Mouse (Mus musculus): ENCODE measurements around the gene Arhgef12. TPM values are rescaled to one million over a fixed set of nuclear protein-coding genes. Genes with fewer than 3 reads are reported as not detected.

Gene Arhgef12
- polyA plus RNA-seq, 1 experiment from 2014 or later = 11.5 TPM

- 59% methylated on average over 4 of the region's 4 CpGs for WGBS
- H3K9ac ChIP-seq (ENCODE audit: low read length) = no peak overlapping the region
- peaks cover 11% of the 10 kb centered on the region for H3K4me1 ChIP-seq (ENCODE audit: control insufficient read depth, insufficient read depth, low read length)
- no peak overlapping the region for H3K4me3 ChIP-seq (ENCODE audit: low read depth, low read length)
- H3K27me3 ChIP-seq (ENCODE audit: control insufficient read depth, insufficient read depth, low read length) = peaks cover 10% of the 10 kb centered on the region; the same call in 1 of the 2 replicates
- DNase-seq (ENCODE audit: low spot score) (no peak), ATAC-seq (ENCODE audit: insufficient number of reproducible peaks, low FRiP score, low TSS enrichment, low read depth) (no peak)
- no peak overlapping the region for H3K27ac ChIP-seq (replicated peaks; ENCODE audit: low read depth, low read length)
- no peak overlapping the region for H3K4me2 ChIP-seq (ENCODE audit: low read depth, severe bottlenecking)
- no peaks in the 10 kb centered on the region for H3K9me3 ChIP-seq (ENCODE audit: control insufficient read depth, low read length)
- no peaks in the 10 kb centered on the region for H3K36me3 ChIP-seq (ENCODE audit: control insufficient read depth, insufficient read depth, low read length)
These were observed 164.9 kb downstream of the Arhgef12 start for GRCm38 (mm10) chr9:42942148-42942547.

- no peak for DNase-seq (ENCODE audit: low spot score)
- Histone ChIP-seq H3K36me3 (ENCODE audit: control insufficient read depth, insufficient read depth, low read length) (no peaks in the 10 kb centered on the region), H3K4me1 (ENCODE audit: control insufficient read depth, insufficient read depth, low read length) (no peaks in the 10 kb centered on the region), H3K4me3 (ENCODE audit: low read depth, low read length) (no peak overlapping the region), H3K4me2 (ENCODE audit: low read depth, severe bottlenecking) (no peak overlapping the region), H3K9ac (ENCODE audit: low read length) (no peak overlapping the region), H3K27me3 (ENCODE audit: control insufficient read depth, insufficient read depth, low read length) (no peaks in the 10 kb centered on the region), H3K27ac (replicated peaks; ENCODE audit: low read depth, low read length) (no peak overlapping the region), H3K9me3 (ENCODE audit: control insufficient read depth, low read length) (no peaks in the 10 kb centered on the region)
- 67% methylated on average over 7 of the region's 7 CpGs for WGBS
- no peak for ATAC-seq (ENCODE audit: insufficient number of reproducible peaks, low FRiP score, low TSS enrichment, low read depth)
These were observed 174.9 kb downstream of the Arhgef12 start for GRCm38 (mm10) chr9:42932146-42932545.

GRCm38 (mm10) chr9:42927498-42927897, 179.5 kb downstream of the Arhgef12 start:
- H3K4me3 ChIP-seq (ENCODE audit: low read depth, low read length) = no peak overlapping the region
- DNase-seq (ENCODE audit: low spot score) = peak; percentile 39
- H3K4me2 ChIP-seq (ENCODE audit: low read depth, severe bottlenecking) = 0 out of 2 replicates have a peak overlapping the region, but pooled peaks have one; percentile 2
- no peaks in the 10 kb centered on the region for H3K4me1 ChIP-seq (ENCODE audit: control insufficient read depth, insufficient read depth, low read length)
- ATAC-seq (ENCODE audit: insufficient number of reproducible peaks, low FRiP score, low TSS enrichment, low read depth) = peak; percentile 35; the same call in 1 of the 2 replicates
- no peaks in the 10 kb centered on the region for H3K36me3 ChIP-seq (ENCODE audit: control insufficient read depth, insufficient read depth, low read length)
- H3K9ac ChIP-seq (ENCODE audit: low read length) = no peak overlapping the region
- no peak overlapping the region for H3K27ac ChIP-seq (replicated peaks; ENCODE audit: low read depth, low read length)
- 52% methylated on average over 10 of the region's 10 CpGs for WGBS
- H3K27me3 ChIP-seq (ENCODE audit: control insufficient read depth, insufficient read depth, low read length) = no peaks in the 10 kb centered on the region
- no peaks in the 10 kb centered on the region for H3K9me3 ChIP-seq (ENCODE audit: control insufficient read depth, low read length)

- H3K36me3 ChIP-seq (ENCODE audit: control insufficient read depth, insufficient read depth, low read length) = no peaks in the 10 kb centered on the region
- H3K9me3 ChIP-seq (ENCODE audit: control insufficient read depth, low read length) = no peaks in the 10 kb centered on the region
- H3K4me3 ChIP-seq (ENCODE audit: low read depth, low read length) = no peak overlapping the region
- H3K4me2 ChIP-seq (ENCODE audit: low read depth, severe bottlenecking) = no peak overlapping the region
- no peak overlapping the region for H3K27ac ChIP-seq (replicated peaks; ENCODE audit: low read depth, low read length)
- 84% methylated on average over 6 of the region's 6 CpGs for WGBS
- DNase-seq (ENCODE audit: low spot score) = no peak
- no peaks in the 10 kb centered on the region for H3K4me1 ChIP-seq (ENCODE audit: control insufficient read depth, insufficient read depth, low read length)
- no peak overlapping the region for H3K9ac ChIP-seq (ENCODE audit: low read length)
- no peak for ATAC-seq (ENCODE audit: insufficient number of reproducible peaks, low FRiP score, low TSS enrichment, low read depth)
- no peaks in the 10 kb centered on the region for H3K27me3 ChIP-seq (ENCODE audit: control insufficient read depth, insufficient read depth, low read length)
These were observed 180.5 kb downstream of the Arhgef12 start for GRCm38 (mm10) chr9:42926564-42926963.

GRCm38 (mm10) chr9:42921830-42922229, 185.2 kb downstream of the Arhgef12 start:
- peaks cover 10% of the 10 kb centered on the region for H3K4me1 ChIP-seq (ENCODE audit: control insufficient read depth, insufficient read depth, low read length)
- no peak overlapping the region for H3K4me3 ChIP-seq (ENCODE audit: low read depth, low read length)
- H3K9me3 ChIP-seq (ENCODE audit: control insufficient read depth, low read length) = no peaks in the 10 kb centered on the region
- no peak overlapping the region for H3K4me2 ChIP-seq (ENCODE audit: low read depth, severe bottlenecking)
- H3K9ac ChIP-seq (ENCODE audit: low read length) = no peak overlapping the region
- no peak for DNase-seq (ENCODE audit: low spot score)
- no peak overlapping the region for H3K27ac ChIP-seq (replicated peaks; ENCODE audit: low read depth, low read length)
- ATAC-seq (ENCODE audit: insufficient number of reproducible peaks, low FRiP score, low TSS enrichment, low read depth) = no peak
- 79% methylated on average over 4 of the region's 4 CpGs for WGBS
- H3K36me3 ChIP-seq (ENCODE audit: control insufficient read depth, insufficient read depth, low read length) = no peaks in the 10 kb centered on the region
- H3K27me3 ChIP-seq (ENCODE audit: control insufficient read depth, insufficient read depth, low read length) = no peaks in the 10 kb centered on the region

- no peak overlapping the region for H3K27ac ChIP-seq (replicated peaks; ENCODE audit: low read depth, low read length)
- no peaks in the 10 kb centered on the region for H3K9me3 ChIP-seq (ENCODE audit: control insufficient read depth, low read length)
- peak; percentile 58 for DNase-seq (ENCODE audit: low spot score)
- H3K4me3 ChIP-seq (ENCODE audit: low read depth, low read length) = no peak overlapping the region
- H3K36me3 ChIP-seq (ENCODE audit: control insufficient read depth, insufficient read depth, low read length) = no peaks in the 10 kb centered on the region
- H3K4me2 ChIP-seq (ENCODE audit: low read depth, severe bottlenecking) = no peak overlapping the region
- no peaks in the 10 kb centered on the region for H3K27me3 ChIP-seq (ENCODE audit: control insufficient read depth, insufficient read depth, low read length)
- no peak for ATAC-seq (ENCODE audit: insufficient number of reproducible peaks, low FRiP score, low TSS enrichment, low read depth)
- 30% methylated on average over 7 of the region's 7 CpGs for WGBS
- peaks cover 10% of the 10 kb centered on the region for H3K4me1 ChIP-seq (ENCODE audit: control insufficient read depth, insufficient read depth, low read length)
- no peak overlapping the region for H3K9ac ChIP-seq (ENCODE audit: low read length)
These were observed 186.8 kb downstream of the Arhgef12 start for GRCm38 (mm10) chr9:42920190-42920589.

- ATAC-seq (ENCODE audit: insufficient number of reproducible peaks, low FRiP score, low TSS enrichment, low read depth) (no peak), DNase-seq (ENCODE audit: low spot score) (no peak)
- H3K4me2 ChIP-seq (ENCODE audit: low read depth, severe bottlenecking) = no peak overlapping the region
- 88% methylated on average over 7 of the region's 7 CpGs for WGBS
- no peak overlapping the region for H3K9ac ChIP-seq (ENCODE audit: low read length)
- H3K9me3 ChIP-seq (ENCODE audit: control insufficient read depth, low read length) = no peaks in the 10 kb centered on the region
- H3K27me3 ChIP-seq (ENCODE audit: control insufficient read depth, insufficient read depth, low read length) = no peaks in the 10 kb centered on the region
- H3K4me1 ChIP-seq (ENCODE audit: control insufficient read depth, insufficient read depth, low read length) = peaks cover 10% of the 10 kb centered on the region
- no peak overlapping the region for H3K27ac ChIP-seq (replicated peaks; ENCODE audit: low read depth, low read length)
- no peak overlapping the region for H3K4me3 ChIP-seq (ENCODE audit: low read depth, low read length)
- no peaks in the 10 kb centered on the region for H3K36me3 ChIP-seq (ENCODE audit: control insufficient read depth, insufficient read depth, low read length)
These were observed 189.1 kb downstream of the Arhgef12 start for GRCm38 (mm10) chr9:42917911-42918310.

Other genes starting within 250 kb of the Arhgef12 start
- gene Grik4, start 162.7 kb downstream of the Arhgef12 start, polyA plus RNA-seq (2014; fragmentation: Nextera tagmentation; extraction: Ambion mirVana) = 0.84 and 1.1 TPM in 2 replicates
- 11.5 and 14.5 TPM in 2 replicates for gene Tmem136, start 9.3 kb upstream of the Arhgef12 start, polyA plus RNA-seq (2014; fragmentation: Nextera tagmentation; extraction: Ambion mirVana)
- not detected in 2 replicates for gene Pou2f3, start 103.1 kb upstream of the Arhgef12 start, polyA plus RNA-seq (2014; fragmentation: Nextera tagmentation; extraction: Ambion mirVana)
- gene Oaf, start 132.7 kb upstream of the Arhgef12 start, polyA plus RNA-seq (2014; fragmentation: Nextera tagmentation; extraction: Ambion mirVana) = 96.4 and 108 TPM in 2 replicates
- gene Trim29, start 203.6 kb upstream of the Arhgef12 start, polyA plus RNA-seq (2014; fragmentation: Nextera tagmentation; extraction: Ambion mirVana) = 4.9 and 6.0 TPM in 2 replicates

Data from limb, embryonic 11.5 days (tissue).